In genomic region chr4:149066672-149067551, GRCm38 (mm10) we compare ENCODE assay signal across 10 mouse cellular contexts. TPM values are rescaled to one million over a fixed set of nuclear protein-coding genes. Genes with fewer than 3 reads are reported as not detected.
DNase-seq lines count a peak whose midpoint lies in the region; ATAC-seq lines count a peak whose summit lies in the region.
"Had no signal": no experiment of that assay in that cellular context is flagged by ENCODE, and none has a peak within 500 bp of the region (broad histone marks: within the 10 kb centered on the region; RNA-seq: fewer than 3 reads in every experiment).

No protein-coding gene starts in this region.

- H3K27me3 ChIP-seq in heart, embryonic 10.5 days (ENCODE audit: insufficient read depth, poor library complexity, severe bottlenecking): no peaks in the 10 kb centered on the region
- H3K27me3 ChIP-seq in midbrain, embryonic 14.5 days (ENCODE audit: control insufficient read depth, insufficient read depth, low read length): no peaks in the 10 kb centered on the region
- no peaks in the 10 kb centered on the region for H3K27me3 ChIP-seq in heart, embryonic 11.5 days (ENCODE audit: control insufficient read depth, insufficient read depth, low read length)
- H3K27me3 ChIP-seq: heart, embryonic 15.5 days had no signal

- DNase-seq in heart, embryonic 10.5 days (ENCODE audit: low spot score): no peak
- DNase-seq in heart, adult 11 months: no peak
- peak; percentile 8 to 26 for DNase-seq in CD8-positive naive resting alpha-beta T cell, adult 2 months (ENCODE audit: low read depth in 2 of 2, low spot score in 2 of 2)
- DNase-seq in cerebellum, adult 9-11 months: peak; percentile 39
- DNase-seq in midbrain, embryonic 14.5 days: peak; percentile 71
- DNase-seq in B cell, adult 2 months: no peak
- DNase-seq in layer of hippocampus, postnatal 25 days (ENCODE audit: extremely low spot score in 1 of 2, low spot score in 1 of 2): no peak

- 69% methylated on average over 22 of the region's 22 CpGs for WGBS in heart, embryonic 10.5 days
- 85% methylated on average over 22 of the region's 22 CpGs for WGBS in midbrain, embryonic 14.5 days
- WGBS in heart, embryonic 11.5 days (ENCODE audit: insufficient replicate concordance): 70% methylated on average over 22 of the region's 22 CpGs

- H3K9me3 ChIP-seq in heart, embryonic 10.5 days: no peaks in the 10 kb centered on the region
- no peaks in the 10 kb centered on the region for H3K9me3 ChIP-seq in midbrain, embryonic 14.5 days (ENCODE audit: control insufficient read depth, low read length)
- H3K9me3 ChIP-seq in heart, embryonic 11.5 days (replicated peaks; ENCODE audit: control insufficient read depth, low read length): no peaks in the 10 kb centered on the region
- H3K9me3 ChIP-seq: heart, embryonic 15.5 days had no signal

- no peak overlapping the region for H3K9ac ChIP-seq in midbrain, embryonic 14.5 days (replicated peaks; ENCODE audit: low read length)
- H3K9ac ChIP-seq in heart, embryonic 11.5 days (ENCODE audit: low read depth, low read length): no peak overlapping the region
- H3K9ac ChIP-seq: heart, embryonic 15.5 days had no signal

- peak overlapping the region; percentile 24; the same call in 1 of the 2 replicates for H3K27ac ChIP-seq in heart, embryonic 10.5 days
- no peak overlapping the region for H3K27ac ChIP-seq in midbrain, embryonic 14.5 days (replicated peaks; ENCODE audit: low read depth, low read length)
- H3K27ac ChIP-seq in heart, embryonic 11.5 days (ENCODE audit: low read depth, low read length): no peak overlapping the region
- H3K27ac ChIP-seq: heart, embryonic 15.5 days had no signal

- peaks cover 7% of the 10 kb centered on the region for H3K36me3 ChIP-seq in heart, embryonic 10.5 days
- H3K36me3 ChIP-seq in midbrain, embryonic 14.5 days (ENCODE audit: control insufficient read depth, insufficient read depth, low read length): peaks cover 4% of the 10 kb centered on the region; the same call in 1 of the 2 replicates
- H3K36me3 ChIP-seq in heart, embryonic 11.5 days (ENCODE audit: control insufficient read depth, insufficient read depth, low read length): peaks cover 1% of the 10 kb centered on the region; the same call in 1 of the 2 replicates

- peaks cover 57% of the 10 kb centered on the region for H3K4me1 ChIP-seq in heart, embryonic 10.5 days
- H3K4me1 ChIP-seq in midbrain, embryonic 14.5 days (ENCODE audit: control insufficient read depth, insufficient read depth, low read length): 0 out of 2 replicates have a peak, but pooled peaks cover 4% of the 10 kb centered on the region
- peaks cover 31% of the 10 kb centered on the region for H3K4me1 ChIP-seq in heart, embryonic 11.5 days (ENCODE audit: control insufficient read depth, insufficient read depth, low read length)

- no peak overlapping the region for H3K4me2 ChIP-seq in midbrain, embryonic 14.5 days (ENCODE audit: low read length)
- H3K4me2 ChIP-seq in heart, embryonic 11.5 days: no peak overlapping the region
- H3K4me2 ChIP-seq: heart, embryonic 15.5 days had no signal

- ATAC-seq in midbrain, embryonic 14.5 days (ENCODE audit: low FRiP score, low TSS enrichment): peak; percentile 46; the same call in 1 of the 2 replicates
- no peak for ATAC-seq in heart, embryonic 11.5 days (replicated peaks; ENCODE audit: insufficient number of reproducible peaks, low FRiP score, low TSS enrichment)

- H3K4me3 ChIP-seq in heart, embryonic 10.5 days: no peak overlapping the region
- H3K4me3 ChIP-seq in midbrain, embryonic 14.5 days (replicated peaks; ENCODE audit: low read depth, low read length): no peak overlapping the region
- no peak overlapping the region for H3K4me3 ChIP-seq in heart, embryonic 11.5 days (ENCODE audit: low read depth, low read length)
- H3K4me3 ChIP-seq: heart, embryonic 15.5 days had no signal

RNA-seq across cellular contexts. Expression of gene Pex14, which starts 32.8 kb away (rescaled TPM):
- polyA plus RNA-seq in heart, embryonic 10.5 days (2016; fragmentation: Nextera tagmentation; extraction: Ambion mirVana): 53.6 and 59.7 TPM in 2 replicates
- polyA plus RNA-seq in midbrain, embryonic 14.5 days (2014; fragmentation: Nextera tagmentation; extraction: Ambion mirVana): 46.0 and 47.3 TPM in 2 replicates
- 33.5 and 37.2 TPM in 2 replicates for polyA plus RNA-seq in heart, embryonic 11.5 days (2014; fragmentation: Nextera tagmentation; extraction: Ambion mirVana)
- 10 to 100 TPM; 44.8 to 45.0 TPM for total RNA-seq in layer of hippocampus, postnatal 25 days (2021)

RNA-seq across cellular contexts. Expression of gene Dffa, which starts 37.0 kb away (rescaled TPM):
- 43.4 and 48.9 TPM in 2 replicates for polyA plus RNA-seq in heart, embryonic 10.5 days (2016; fragmentation: Nextera tagmentation; extraction: Ambion mirVana)
- polyA plus RNA-seq in midbrain, embryonic 14.5 days (2014; fragmentation: Nextera tagmentation; extraction: Ambion mirVana): 16.2 and 17.7 TPM in 2 replicates
- 34.2 and 35.9 TPM in 2 replicates for polyA plus RNA-seq in heart, embryonic 11.5 days (2014; fragmentation: Nextera tagmentation; extraction: Ambion mirVana)
- 10 to 100 TPM; 41.2 to 48.9 TPM for total RNA-seq in layer of hippocampus, postnatal 25 days (2021)

RNA-seq across cellular contexts. Expression of gene Cort, which starts 59.7 kb away (rescaled TPM):
- 0.28 TPM in 1 of 2 replicates, not detected in the other for polyA plus RNA-seq in heart, embryonic 10.5 days (2016; fragmentation: Nextera tagmentation; extraction: Ambion mirVana)
- polyA plus RNA-seq in midbrain, embryonic 14.5 days (2014; fragmentation: Nextera tagmentation; extraction: Ambion mirVana): 0.93 TPM in 1 of 2 replicates, not detected in the other
- polyA plus RNA-seq in heart, embryonic 11.5 days (2014; fragmentation: Nextera tagmentation; extraction: Ambion mirVana): 0.24 and 0.46 TPM in 2 replicates
- total RNA-seq in layer of hippocampus, postnatal 25 days (2021): 10 to 100 TPM in 1 of 2 experiments, 1 to 10 TPM in 1; 8.1 to 10.7 TPM
- polyA plus RNA-seq: neural tube, embryonic 11.5 days had no signal

Comparison
In these comparisons a context has a peak if more than half of its experiments do, and no peak if none do; other contexts are left out.
1. DNase-seq: peak in CD8-positive naive resting alpha-beta T cell, adult 2 months (2 of 2), cerebellum, adult 9-11 months (single experiment) and midbrain, embryonic 14.5 days (single experiment); none in heart, embryonic 10.5 days (single experiment), heart, adult 11 months (single experiment), B cell, adult 2 months (0 of 2) and layer of hippocampus, postnatal 25 days (0 of 2).